Mouse (Mus musculus): Measurements from ENCODE around the gene Gramd1b. TPM values are rescaled to one million over a fixed set of nuclear protein-coding genes. Genes with fewer than 3 reads are reported as not detected.

The Gramd1b gene
- polyA plus RNA-seq, 1 experiment from 2014 or later, result 2.8 TPM

GRCm38 (mm10) chr9:40449610-40450416 is 81.4 kb downstream of the Gramd1b start:
- DNase-seq (ENCODE audit: low spot score), result no peak
- 79% methylated on average over 10 of the region's 10 CpGs for WGBS
- H3K27me3 ChIP-seq (ENCODE audit: control insufficient read depth, insufficient read depth, low read length), result peaks cover 6% of the 10 kb centered on the region; the same call in 1 of the 2 replicates
- H3K9me3 ChIP-seq (ENCODE audit: control insufficient read depth, low read length), result no peaks in the 10 kb centered on the region
- H3K9ac ChIP-seq (ENCODE audit: low read length), result no peak overlapping the region
- no peak overlapping the region for H3K4me3 ChIP-seq (ENCODE audit: low read depth, low read length)
- ATAC-seq (ENCODE audit: insufficient number of reproducible peaks, low FRiP score, low TSS enrichment, low read depth), result 0 out of 2 replicates have a peak, but pooled peaks have one; percentile 31
- no peak overlapping the region for H3K27ac ChIP-seq (replicated peaks; ENCODE audit: low read depth, low read length)
- H3K4me1 ChIP-seq (ENCODE audit: control insufficient read depth, insufficient read depth, low read length), result peaks cover 1% of the 10 kb centered on the region; the same call in 1 of the 2 replicates
- H3K4me2 ChIP-seq (ENCODE audit: low read depth, severe bottlenecking), result no peak overlapping the region
- no peaks in the 10 kb centered on the region for H3K36me3 ChIP-seq (ENCODE audit: control insufficient read depth, insufficient read depth, low read length)

GRCm38 (mm10) chr9:40448646-40449243 is 82.4 kb downstream of the Gramd1b start:
- 91% methylated on average over 2 of the region's 2 CpGs for WGBS
- Histone ChIP-seq H3K4me1 (ENCODE audit: control insufficient read depth, insufficient read depth, low read length) (no peaks in the 10 kb centered on the region), H3K4me3 (ENCODE audit: low read depth, low read length) (no peak overlapping the region), H3K36me3 (ENCODE audit: control insufficient read depth, insufficient read depth, low read length) (no peaks in the 10 kb centered on the region), H3K27me3 (ENCODE audit: control insufficient read depth, insufficient read depth, low read length) (no peaks in the 10 kb centered on the region), H3K4me2 (ENCODE audit: low read depth, severe bottlenecking) (no peak overlapping the region), H3K27ac (replicated peaks; ENCODE audit: low read depth, low read length) (no peak overlapping the region), H3K9ac (ENCODE audit: low read length) (no peak overlapping the region), H3K9me3 (ENCODE audit: control insufficient read depth, low read length) (no peaks in the 10 kb centered on the region)
- ATAC-seq (ENCODE audit: insufficient number of reproducible peaks, low FRiP score, low TSS enrichment, low read depth) (no peak), DNase-seq (ENCODE audit: low spot score) (no peak)

GRCm38 (mm10) chr9:40447265-40447664 is 83.9 kb downstream of the Gramd1b start:
- H3K27ac ChIP-seq (replicated peaks; ENCODE audit: low read depth, low read length), result no peak overlapping the region
- H3K27me3 ChIP-seq (ENCODE audit: control insufficient read depth, insufficient read depth, low read length), result no peaks in the 10 kb centered on the region
- H3K36me3 ChIP-seq (ENCODE audit: control insufficient read depth, insufficient read depth, low read length), result no peaks in the 10 kb centered on the region
- 80% methylated on average over 4 of the region's 4 CpGs for WGBS
- no peak overlapping the region for H3K9ac ChIP-seq (ENCODE audit: low read length)
- no peaks in the 10 kb centered on the region for H3K9me3 ChIP-seq (ENCODE audit: control insufficient read depth, low read length)
- no peak for ATAC-seq (ENCODE audit: insufficient number of reproducible peaks, low FRiP score, low TSS enrichment, low read depth)
- no peak overlapping the region for H3K4me3 ChIP-seq (ENCODE audit: low read depth, low read length)
- H3K4me2 ChIP-seq (ENCODE audit: low read depth, severe bottlenecking), result no peak overlapping the region
- H3K4me1 ChIP-seq (ENCODE audit: control insufficient read depth, insufficient read depth, low read length), result no peaks in the 10 kb centered on the region
- no peak for DNase-seq (ENCODE audit: low spot score)

- Histone ChIP-seq H3K4me1 (ENCODE audit: control insufficient read depth, insufficient read depth, low read length) (no peaks in the 10 kb centered on the region), H3K4me2 (ENCODE audit: low read depth, severe bottlenecking) (no peak overlapping the region), H3K36me3 (ENCODE audit: control insufficient read depth, insufficient read depth, low read length) (no peaks in the 10 kb centered on the region), H3K27me3 (ENCODE audit: control insufficient read depth, insufficient read depth, low read length) (no peaks in the 10 kb centered on the region), H3K9me3 (ENCODE audit: control insufficient read depth, low read length) (no peaks in the 10 kb centered on the region), H3K4me3 (ENCODE audit: low read depth, low read length) (no peak overlapping the region), H3K9ac (ENCODE audit: low read length) (no peak overlapping the region), H3K27ac (replicated peaks; ENCODE audit: low read depth, low read length) (no peak overlapping the region)
- no peak for DNase-seq (ENCODE audit: low spot score)
- 93% methylated on average over 6 of the region's 6 CpGs for WGBS
- no peak for ATAC-seq (ENCODE audit: insufficient number of reproducible peaks, low FRiP score, low TSS enrichment, low read depth)
Observed at GRCm38 (mm10) chr9:40444961-40445360, 86.2 kb downstream of the Gramd1b start.

GRCm38 (mm10) chr9:40442784-40443183 is 88.4 kb downstream of the Gramd1b start:
- H3K27ac ChIP-seq (replicated peaks; ENCODE audit: low read depth, low read length), result no peak overlapping the region
- no peak overlapping the region for H3K4me2 ChIP-seq (ENCODE audit: low read depth, severe bottlenecking)
- WGBS, result 42% methylated on average over 5 of the region's 5 CpGs
- ATAC-seq (ENCODE audit: insufficient number of reproducible peaks, low FRiP score, low TSS enrichment, low read depth) (no peak), DNase-seq (ENCODE audit: low spot score) (no peak)
- no peaks in the 10 kb centered on the region for H3K36me3 ChIP-seq (ENCODE audit: control insufficient read depth, insufficient read depth, low read length)
- H3K4me3 ChIP-seq (ENCODE audit: low read depth, low read length), result no peak overlapping the region
- no peaks in the 10 kb centered on the region for H3K27me3 ChIP-seq (ENCODE audit: control insufficient read depth, insufficient read depth, low read length)
- no peak overlapping the region for H3K9ac ChIP-seq (ENCODE audit: low read length)
- no peaks in the 10 kb centered on the region for H3K9me3 ChIP-seq (ENCODE audit: control insufficient read depth, low read length)
- H3K4me1 ChIP-seq (ENCODE audit: control insufficient read depth, insufficient read depth, low read length), result no peaks in the 10 kb centered on the region

GRCm38 (mm10) chr9:40439973-40440687 is 91.1 kb downstream of the Gramd1b start:
- H3K27ac ChIP-seq (replicated peaks; ENCODE audit: low read depth, low read length), result no peak overlapping the region
- 85% methylated on average over 8 of the region's 8 CpGs for WGBS
- ATAC-seq (ENCODE audit: insufficient number of reproducible peaks, low FRiP score, low TSS enrichment, low read depth), result no peak

GRCm38 (mm10) chr9:40438731-40439526 is 92.3 kb downstream of the Gramd1b start:
- H3K9me3 ChIP-seq (ENCODE audit: control insufficient read depth, low read length), result no peaks in the 10 kb centered on the region
- no peak overlapping the region for H3K27ac ChIP-seq (replicated peaks; ENCODE audit: low read depth, low read length)
- no peak overlapping the region for H3K4me2 ChIP-seq (ENCODE audit: low read depth, severe bottlenecking)
- no peaks in the 10 kb centered on the region for H3K36me3 ChIP-seq (ENCODE audit: control insufficient read depth, insufficient read depth, low read length)
- 64% methylated on average over 12 of the region's 12 CpGs for WGBS
- ATAC-seq (ENCODE audit: insufficient number of reproducible peaks, low FRiP score, low TSS enrichment, low read depth), result no peak
- no peaks in the 10 kb centered on the region for H3K27me3 ChIP-seq (ENCODE audit: control insufficient read depth, insufficient read depth, low read length)
- no peaks in the 10 kb centered on the region for H3K4me1 ChIP-seq (ENCODE audit: control insufficient read depth, insufficient read depth, low read length)
- no peak for DNase-seq (ENCODE audit: low spot score)
- H3K4me3 ChIP-seq (ENCODE audit: low read depth, low read length), result no peak overlapping the region
- no peak overlapping the region for H3K9ac ChIP-seq (ENCODE audit: low read length)

More at GRCm38 (mm10) chr9:40439973-40440687, 91.1 kb downstream of the Gramd1b start:
- no peak for DNase-seq (ENCODE audit: low spot score)
- H3K36me3 ChIP-seq (ENCODE audit: control insufficient read depth, insufficient read depth, low read length), result no peaks in the 10 kb centered on the region
- H3K4me2 ChIP-seq (ENCODE audit: low read depth, severe bottlenecking), result no peak overlapping the region
- no peaks in the 10 kb centered on the region for H3K9me3 ChIP-seq (ENCODE audit: control insufficient read depth, low read length)
- no peak overlapping the region for H3K4me3 ChIP-seq (ENCODE audit: low read depth, low read length)
- H3K9ac ChIP-seq (ENCODE audit: low read length), result no peak overlapping the region
- H3K27me3 ChIP-seq (ENCODE audit: control insufficient read depth, insufficient read depth, low read length), result no peaks in the 10 kb centered on the region
- H3K4me1 ChIP-seq (ENCODE audit: control insufficient read depth, insufficient read depth, low read length), result no peaks in the 10 kb centered on the region

GRCm38 (mm10) chr9:40437891-40438290 is 93.3 kb downstream of the Gramd1b start:
- Histone ChIP-seq H3K4me3 (ENCODE audit: low read depth, low read length) (no peak overlapping the region), H3K9me3 (ENCODE audit: control insufficient read depth, low read length) (no peaks in the 10 kb centered on the region), H3K27me3 (ENCODE audit: control insufficient read depth, insufficient read depth, low read length) (no peaks in the 10 kb centered on the region), H3K9ac (ENCODE audit: low read length) (no peak overlapping the region), H3K36me3 (ENCODE audit: control insufficient read depth, insufficient read depth, low read length) (no peaks in the 10 kb centered on the region), H3K4me2 (ENCODE audit: low read depth, severe bottlenecking) (no peak overlapping the region), H3K27ac (replicated peaks; ENCODE audit: low read depth, low read length) (no peak overlapping the region), H3K4me1 (ENCODE audit: control insufficient read depth, insufficient read depth, low read length) (no peaks in the 10 kb centered on the region)
- 72% methylated on average over 7 of the region's 7 CpGs for WGBS
- DNase-seq (ENCODE audit: low spot score), result no peak
- ATAC-seq (ENCODE audit: insufficient number of reproducible peaks, low FRiP score, low TSS enrichment, low read depth), result no peak

Data from limb, embryonic 11.5 days (tissue).